Mouse (Mus musculus) neural tube, embryonic 12.5 days (tissue): Measurements from ENCODE around the gene Kat6b. TPM values are rescaled to one million over a fixed set of nuclear protein-coding genes. Genes with fewer than 3 reads are reported as not detected.
A peak's percentile ranks its signal among the peaks of the same experiment; 100 is the strongest.
"Not testable (repeated sequence)": the region's sequence is repeated elsewhere in the genome, so short reads cannot be mapped to it uniquely, and the experiment has no call there.

Source experiments
- ATAC-seq: fragments of 200-750 bp; cut with Nextera tagmentation; 2 replicates; pipeline ENCODE4 v1.8.0; 2017; ENCODE audit warnings: low read depth, mild to moderate bottlenecking, moderate TSS enrichment, moderate library complexity; ENCODE audit not compliant: low FRiP score
- H3K27ac ChIP-seq: fragments of 300-500 bp; sonication (generic); 2 replicates; pipeline ENCODE4 v1.5.1; 2016
- H3K27me3 ChIP-seq: fragments of 300-500 bp; sonication (generic); replicated peaks from 2 replicates; pipeline ENCODE4 v1.6.1; 2016; ENCODE audit warnings: mild to moderate bottlenecking
- H3K36me3 ChIP-seq: fragments of 300-500 bp; sonication (generic); 2 replicates; pipeline ENCODE4 v1.6.1; 2016; ENCODE audit warnings: mild to moderate bottlenecking
- H3K4me1 ChIP-seq: fragments of 300-500 bp; sonication (generic); 2 replicates; pipeline ENCODE4 v1.6.1; 2016
- H3K4me2 ChIP-seq: fragments of 300-500 bp; sonication (generic); replicated peaks from 2 replicates; pipeline ENCODE4 v1.6.1; 2016; ENCODE audit warnings: mild to moderate bottlenecking
- H3K4me3 ChIP-seq: fragments of 300-500 bp; sonication (generic); 2 replicates; pipeline ENCODE4 v1.5.1; 2016
- H3K9ac ChIP-seq: fragments of 300-500 bp; sonication (generic); 2 replicates; pipeline ENCODE4 v1.6.1; 2016; ENCODE audit warnings: mild to moderate bottlenecking
- H3K9me3 ChIP-seq: fragments of 300-500 bp; sonication (generic); 2 replicates; pipeline ENCODE4 v1.6.1; 2016; ENCODE audit warnings: mild to moderate bottlenecking
- WGBS: fragments of 180-500 bp; shearing (Covaris S2); methylation state at CpG from one replicate; pipeline ENCODE4 v1.1.7; 2016; 5-methylcytosine and 5-hydroxymethylcytosine counted together
- polyA plus RNA-seq: library from polyadenylated mRNA; unstranded; fragments of >200 nt; fragmentation: Nextera tagmentation; extraction: Ambion mirVana; gene quantifications from 2 replicates; pipeline ENCODE4 v1.2.1, GENCODE M21; 2016

Kat6b gene
- polyA plus RNA-seq, 1 experiment from 2014 or later: 20.0 TPM

DNA sequence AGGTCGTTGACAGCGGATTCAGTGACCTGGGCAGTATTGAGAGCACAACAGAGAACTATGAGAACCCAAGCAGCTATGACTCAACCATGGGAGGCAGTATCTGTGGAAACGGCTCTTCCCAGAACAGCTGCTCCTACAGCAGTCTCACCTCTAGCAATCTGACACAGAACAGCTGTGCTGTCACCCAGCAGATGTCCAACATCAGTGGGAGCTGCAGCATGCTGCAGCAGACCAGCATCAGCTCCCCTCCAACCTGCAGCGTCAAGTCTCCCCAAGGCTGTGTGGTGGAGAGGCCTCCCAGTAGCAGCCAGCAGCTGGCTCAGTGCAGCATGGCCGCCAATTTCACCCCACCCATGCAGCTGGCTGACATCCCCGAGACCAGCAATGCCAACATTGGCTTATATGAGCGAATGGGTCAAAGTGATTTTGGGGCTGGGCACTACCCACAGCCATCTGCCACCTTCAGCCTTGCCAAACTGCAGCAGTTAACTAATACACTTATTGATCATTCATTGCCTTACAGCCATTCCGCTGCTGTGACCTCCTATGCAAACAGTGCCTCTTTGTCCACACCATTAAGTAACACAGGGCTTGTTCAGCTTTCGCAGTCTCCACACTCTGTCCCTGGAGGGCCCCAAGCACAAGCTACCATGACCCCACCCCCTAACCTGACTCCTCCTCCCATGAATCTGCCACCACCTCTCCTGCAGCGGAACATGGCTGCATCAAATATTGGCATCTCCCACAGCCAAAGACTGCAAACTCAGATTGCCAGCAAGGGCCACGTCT, 188.6 kb downstream of the Kat6b start:
- Histone ChIP-seq H3K4me2 (no peak overlapping the region), H3K4me3 (no peak overlapping the region), H3K36me3 (peaks cover 46% of the 10 kb centered on the region), H3K27ac (no peak overlapping the region), H3K9ac (no peak overlapping the region), H3K27me3 (no peaks in the 10 kb centered on the region), H3K4me1 (peaks cover 9% of the 10 kb centered on the region; the same call in 1 of the 2 replicates), H3K9me3 (no peaks in the 10 kb centered on the region)
- WGBS: 80% methylated on average over 11 of the region's 11 CpGs
- ATAC-seq: peak; percentile 13; the same call in 1 of the 2 replicates

DNA sequence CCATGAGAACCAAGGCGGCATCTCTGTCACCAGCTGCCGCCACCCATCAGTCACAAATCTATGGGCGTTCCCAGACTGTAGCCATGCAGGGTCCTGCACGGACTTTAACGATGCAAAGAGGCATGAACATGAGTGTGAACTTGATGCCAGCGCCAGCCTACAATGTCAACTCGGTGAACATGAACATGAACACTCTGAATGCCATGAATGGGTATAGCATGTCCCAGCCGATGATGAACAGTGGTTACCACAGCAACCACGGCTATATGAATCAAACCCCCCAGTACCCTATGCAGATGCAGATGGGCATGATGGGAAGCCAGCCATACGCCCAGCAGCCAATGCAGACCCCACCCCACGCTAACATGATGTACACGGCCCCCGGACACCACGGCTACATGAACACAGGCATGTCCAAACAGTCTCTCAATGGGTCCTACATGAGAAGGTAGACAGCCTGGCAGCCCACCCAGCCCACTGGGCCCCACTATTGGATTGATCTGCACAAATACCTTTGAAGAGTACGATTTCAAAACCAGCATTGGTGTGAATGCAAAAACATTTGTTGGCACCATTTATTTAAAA, 189.3 kb downstream of the Kat6b start:
- H3K9ac ChIP-seq, H3K27ac ChIP-seq, H3K4me1 ChIP-seq, H3K4me2 ChIP-seq, H3K9me3 ChIP-seq, H3K4me3 ChIP-seq, H3K27me3 ChIP-seq, ATAC-seq: not testable (repeated sequence)
- 91% methylated on average over 15 of the region's 15 CpGs for WGBS
- peaks cover 40% of the 10 kb centered on the region for H3K36me3 ChIP-seq

DNA sequence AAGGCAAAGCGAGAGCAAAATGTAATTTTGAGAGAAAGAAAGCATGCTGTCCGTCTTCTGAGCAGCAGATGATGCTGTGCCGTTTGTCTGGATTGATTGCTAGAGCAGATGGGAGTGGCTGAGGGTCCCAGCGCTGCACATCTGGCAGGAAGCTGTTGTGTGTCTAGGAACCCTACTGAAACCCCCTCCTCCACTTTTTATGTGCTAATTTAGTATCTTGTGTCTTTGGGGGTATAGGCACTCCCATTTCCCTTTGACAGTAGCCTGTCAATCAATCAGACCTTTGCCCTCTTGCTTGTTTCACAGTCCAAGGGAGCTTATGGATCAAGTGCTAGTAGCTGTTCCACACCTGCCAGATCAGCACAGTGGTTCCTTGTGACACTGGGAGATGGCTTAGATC, 191.9 kb downstream of the Kat6b start:
- Histone ChIP-seq H3K9ac (no peak overlapping the region), H3K36me3 (peaks cover 25% of the 10 kb centered on the region), H3K9me3 (no peaks in the 10 kb centered on the region), H3K27ac (no peak overlapping the region), H3K4me1 (peaks cover 9% of the 10 kb centered on the region; the same call in 1 of the 2 replicates), H3K27me3 (no peaks in the 10 kb centered on the region), H3K4me3 (no peak overlapping the region), H3K4me2 (no peak overlapping the region)
- no peak for ATAC-seq
- 34% methylated on average over 4 of the region's 4 CpGs for WGBS

DNA sequence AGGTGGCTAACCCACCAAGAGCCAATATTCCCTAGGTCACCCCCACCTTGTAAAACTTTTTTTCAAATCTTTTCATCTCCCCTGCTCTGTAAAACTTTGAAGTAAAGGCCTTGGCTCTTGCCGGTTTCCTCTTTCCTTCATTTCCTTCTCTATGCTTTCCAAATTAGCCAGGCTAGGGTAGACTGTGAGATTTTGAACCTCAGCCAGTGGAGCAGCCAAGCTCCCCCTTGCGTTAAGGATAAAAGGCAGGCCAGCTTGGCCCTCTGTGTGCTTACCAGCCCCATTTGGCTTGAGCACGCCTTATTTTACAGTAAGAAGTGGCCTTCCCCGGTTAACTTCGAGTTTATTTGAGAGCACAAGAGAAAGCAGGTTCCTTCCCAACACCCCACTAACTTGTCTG, 193.2 kb downstream of the Kat6b start:
- ATAC-seq: no peak
- no peak overlapping the region for H3K4me3 ChIP-seq
- 73% methylated on average over 5 of the region's 5 CpGs for WGBS

GRCm38 (mm10) chr14:21676223-21676622, 195.0 kb downstream of the Kat6b start:
- whole genome bisulfite sequencing: 90% methylated on average over 2 of the region's 2 CpGs

More for the DNA sequence above, 193.2 kb downstream of the Kat6b start:
- no peak overlapping the region for H3K27ac ChIP-seq
- no peak overlapping the region for H3K4me2 ChIP-seq
- H3K27me3 ChIP-seq: no peaks in the 10 kb centered on the region
- H3K36me3 ChIP-seq: peaks cover 13% of the 10 kb centered on the region
- H3K4me1 ChIP-seq: peaks cover 9% of the 10 kb centered on the region; the same call in 1 of the 2 replicates
- H3K9ac ChIP-seq: no peak overlapping the region
- H3K9me3 ChIP-seq: no peaks in the 10 kb centered on the region

DNA sequence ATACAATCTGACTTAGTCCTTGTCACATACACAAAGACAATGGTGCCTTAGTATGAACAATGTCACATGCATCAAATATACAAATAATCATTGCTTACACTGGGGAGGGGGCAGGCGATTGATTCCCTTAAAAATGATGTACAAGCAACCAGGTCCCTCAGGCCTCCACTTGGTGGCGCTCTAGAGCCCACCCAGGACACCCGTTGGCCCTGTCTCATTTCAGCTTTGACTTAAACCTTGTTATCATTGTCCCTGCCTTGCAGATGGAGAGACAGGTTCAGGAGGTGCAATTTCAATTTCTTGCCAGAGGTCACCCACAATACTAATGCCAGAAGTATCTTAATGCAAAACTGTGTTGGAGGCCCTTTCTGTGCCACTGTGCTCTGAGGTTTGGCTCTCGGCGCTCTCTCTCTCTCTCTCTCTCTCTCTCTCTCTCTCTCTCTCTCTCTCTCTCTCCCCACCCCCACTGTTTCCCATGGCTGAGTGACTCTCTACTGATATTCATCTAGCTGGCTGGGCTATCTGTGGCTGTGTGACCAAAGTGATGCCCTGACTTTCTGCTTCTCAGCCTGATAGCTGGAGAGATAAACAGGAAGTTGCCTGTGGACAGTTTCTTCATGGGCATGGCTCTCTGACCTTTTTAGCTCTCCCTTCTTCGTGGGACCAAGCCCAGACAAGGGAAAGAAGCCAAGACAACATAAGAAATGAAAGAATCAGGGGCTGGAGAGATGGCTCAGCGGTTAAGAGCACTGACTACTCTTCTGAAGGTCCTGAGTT, 197.5 kb downstream of the Kat6b start:
- no peak for ATAC-seq
- no peak overlapping the region for H3K4me3 ChIP-seq
- no peaks in the 10 kb centered on the region for H3K27me3 ChIP-seq
- H3K4me2 ChIP-seq: no peak overlapping the region
- WGBS: 45% methylated on average over 7 of the region's 7 CpGs
- H3K9me3 ChIP-seq: no peaks in the 10 kb centered on the region
- no peak overlapping the region for H3K9ac ChIP-seq
- H3K36me3 ChIP-seq: no peaks in the 10 kb centered on the region
- H3K27ac ChIP-seq: no peak overlapping the region
- H3K4me1 ChIP-seq: peaks cover 17% of the 10 kb centered on the region

More at GRCm38 (mm10) chr14:21676223-21676622, 195.0 kb downstream of the Kat6b start:
- H3K9ac ChIP-seq: no peak overlapping the region
- H3K27ac ChIP-seq: no peak overlapping the region
- no peaks in the 10 kb centered on the region for H3K36me3 ChIP-seq
- peaks cover 9% of the 10 kb centered on the region; the same call in 1 of the 2 replicates for H3K4me1 ChIP-seq
- no peak overlapping the region for H3K4me2 ChIP-seq
- H3K9me3 ChIP-seq: no peaks in the 10 kb centered on the region
- H3K4me3 ChIP-seq: no peak overlapping the region
- no peaks in the 10 kb centered on the region for H3K27me3 ChIP-seq
- no peak for ATAC-seq

- Histone ChIP-seq H3K9me3 (no peaks in the 10 kb centered on the region), H3K27me3 (no peaks in the 10 kb centered on the region), H3K4me1 (peaks cover 17% of the 10 kb centered on the region), H3K4me3 (no peak overlapping the region), H3K9ac (no peak overlapping the region), H3K4me2 (no peak overlapping the region), H3K36me3 (no peaks in the 10 kb centered on the region), H3K27ac (no peak overlapping the region)
- WGBS: 51% methylated on average over 8 of the region's 8 CpGs
- ATAC-seq: no peak
Observed at GRCm38 (mm10) chr14:21679631-21680201, 198.5 kb downstream of the Kat6b start.

DNA sequence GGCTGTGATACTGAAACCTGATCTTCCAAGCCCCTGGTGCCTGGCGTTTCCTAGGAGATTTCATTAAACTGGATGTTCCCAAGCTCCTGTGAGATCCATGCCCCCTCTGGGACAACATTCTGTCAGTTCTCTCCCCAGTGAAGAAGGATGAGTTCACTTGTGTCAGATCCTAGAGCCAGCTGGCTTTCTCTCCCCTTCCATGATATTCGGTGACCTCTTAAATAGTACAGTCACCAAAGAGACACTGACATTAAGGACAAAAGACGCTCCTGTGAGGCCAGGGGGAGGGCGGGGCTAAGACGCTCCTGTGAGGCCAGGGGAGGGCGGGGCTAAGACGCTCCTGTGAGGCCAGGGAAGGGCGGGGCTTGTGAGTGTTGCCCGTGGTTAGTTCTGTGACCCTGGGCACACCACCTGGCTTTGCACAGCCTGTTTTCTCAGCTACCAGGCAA, 201.5 kb downstream of the Kat6b start:
- no peaks in the 10 kb centered on the region for H3K27me3 ChIP-seq
- H3K9ac ChIP-seq: 0 out of 2 replicates have a peak overlapping the region, but pooled peaks have one; percentile 17
- no peaks in the 10 kb centered on the region for H3K36me3 ChIP-seq
- H3K4me2 ChIP-seq: peak overlapping the region; percentile 59
- peak overlapping the region; percentile 22 for H3K4me3 ChIP-seq
- no peaks in the 10 kb centered on the region for H3K9me3 ChIP-seq
- peaks cover 25% of the 10 kb centered on the region for H3K4me1 ChIP-seq
- ATAC-seq: peak; percentile 56
- H3K27ac ChIP-seq: no peak overlapping the region
- 0% methylated on average over 9 of the region's 9 CpGs for WGBS

DNA sequence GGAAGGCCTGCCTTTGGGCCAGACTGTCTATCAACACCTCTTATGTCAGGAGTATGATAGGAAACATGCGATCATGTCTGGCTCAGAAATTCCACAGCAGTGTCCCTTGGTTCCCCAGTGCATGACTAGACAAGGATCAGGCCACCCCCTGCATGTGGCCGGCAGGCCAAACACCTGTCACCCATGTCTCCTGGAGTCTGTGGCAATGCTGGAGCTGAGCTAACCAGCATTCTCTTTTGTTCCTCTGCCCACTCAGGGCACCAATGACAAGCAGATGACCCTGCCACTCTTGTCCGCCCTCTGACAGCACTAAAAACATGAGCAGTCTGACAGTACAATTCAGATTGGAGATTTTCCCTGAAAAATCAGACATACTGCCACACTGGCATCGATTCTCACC, 202.6 kb downstream of the Kat6b start:
- Histone ChIP-seq H3K9me3 (no peaks in the 10 kb centered on the region), H3K4me1 (peaks cover 25% of the 10 kb centered on the region), H3K36me3 (no peaks in the 10 kb centered on the region), H3K4me2 (no peak overlapping the region), H3K27ac (no peak overlapping the region), H3K27me3 (no peaks in the 10 kb centered on the region), H3K4me3 (no peak overlapping the region), H3K9ac (no peak overlapping the region)
- 80% methylated on average over 4 of the region's 4 CpGs for WGBS
- no peak for ATAC-seq

- Histone ChIP-seq H3K27ac (no peak overlapping the region), H3K4me2 (peak overlapping the region; percentile 64; the same call in 1 of the 2 replicates), H3K27me3 (no peaks in the 10 kb centered on the region), H3K36me3 (no peaks in the 10 kb centered on the region), H3K4me1 (peaks cover 19% of the 10 kb centered on the region), H3K9ac (no peak overlapping the region), H3K9me3 (no peaks in the 10 kb centered on the region), H3K4me3 (no peak overlapping the region)
- WGBS: 88% methylated on average over 10 of the region's 10 CpGs
- no peak for ATAC-seq
Observed at GRCm38 (mm10) chr14:21685411-21686146, 204.3 kb downstream of the Kat6b start.
